Mouse (Mus musculus): ENCODE results near the gene Defb15. TPM values are rescaled to one million over a fixed set of nuclear protein-coding genes. Genes with fewer than 3 reads are reported as not detected.

Defb15 gene
- polyA plus RNA-seq, 1 experiment = not detected

Other genes starting within 250 kb of the Defb15 start
- not detected for gene AY761184, start 229.1 kb downstream of the Defb15 start, polyA plus RNA-seq (2012; fragmentation: generic; extraction: Trizol)
- not detected for gene Defa24, start 198.2 kb downstream of the Defb15 start, polyA plus RNA-seq (2012; fragmentation: generic; extraction: Trizol)
- not detected for gene Defb50, start 109.2 kb downstream of the Defb15 start, polyA plus RNA-seq (2012; fragmentation: generic; extraction: Trizol)
- not detected for gene Defb2, start 92.8 kb downstream of the Defb15 start, polyA plus RNA-seq (2012; fragmentation: generic; extraction: Trizol)
- not detected for gene Defb10, start 73.8 kb downstream of the Defb15 start, polyA plus RNA-seq (2012; fragmentation: generic; extraction: Trizol)
- gene Defb9, start 47.3 kb downstream of the Defb15 start, polyA plus RNA-seq (2012; fragmentation: generic; extraction: Trizol) = not detected
- not detected for gene Defb11, start 26.3 kb downstream of the Defb15 start, polyA plus RNA-seq (2012; fragmentation: generic; extraction: Trizol)
- gene Defb35, start 5.6 kb upstream of the Defb15 start, polyA plus RNA-seq (2012; fragmentation: generic; extraction: Trizol) = not detected
- not detected for gene Defb13, start 14.1 kb upstream of the Defb15 start, polyA plus RNA-seq (2012; fragmentation: generic; extraction: Trizol)
- gene Fam90a1a, start 26.0 kb upstream of the Defb15 start, polyA plus RNA-seq (2012; fragmentation: generic; extraction: Trizol) = not detected
- gene Ccdc70, start 37.1 kb upstream of the Defb15 start, polyA plus RNA-seq (2012; fragmentation: generic; extraction: Trizol) = not detected
- 0.05 TPM for gene Atp7b, start 127.6 kb upstream of the Defb15 start, polyA plus RNA-seq (2012; fragmentation: generic; extraction: Trizol)
- 3.5 TPM for gene Alg11, start 128.0 kb upstream of the Defb15 start, polyA plus RNA-seq (2012; fragmentation: generic; extraction: Trizol)
- not detected for gene Nek5, start 192.3 kb upstream of the Defb15 start, polyA plus RNA-seq (2012; fragmentation: generic; extraction: Trizol)
- 3.6 TPM for gene Nek3, start 233.7 kb upstream of the Defb15 start, polyA plus RNA-seq (2012; fragmentation: generic; extraction: Trizol)

Data from myocyte (in vitro differentiated cells).